Mouse (Mus musculus) ES-Bruce4 (cell line): ENCODE measurements around the gene Spdya.

Source experiments
- CTCF ChIP-seq: IDR thresholded peaks from one replicate; pipeline ENCODE4 v1.8.1; 2011; ENCODE audit warnings: low read depth, low read length
- EP300 ChIP-seq: IDR thresholded peaks from 2 replicates; pipeline ENCODE4 v1.6.1; 2011; ENCODE audit warnings: low read depth, low read length; ENCODE audit not compliant: insufficient read depth
- POLR2A ChIP-seq: IDR thresholded peaks from one replicate; pipeline ENCODE4 v1.8.1; 2011; ENCODE audit warnings: low read length; ENCODE audit not compliant: insufficient read depth

DNA sequence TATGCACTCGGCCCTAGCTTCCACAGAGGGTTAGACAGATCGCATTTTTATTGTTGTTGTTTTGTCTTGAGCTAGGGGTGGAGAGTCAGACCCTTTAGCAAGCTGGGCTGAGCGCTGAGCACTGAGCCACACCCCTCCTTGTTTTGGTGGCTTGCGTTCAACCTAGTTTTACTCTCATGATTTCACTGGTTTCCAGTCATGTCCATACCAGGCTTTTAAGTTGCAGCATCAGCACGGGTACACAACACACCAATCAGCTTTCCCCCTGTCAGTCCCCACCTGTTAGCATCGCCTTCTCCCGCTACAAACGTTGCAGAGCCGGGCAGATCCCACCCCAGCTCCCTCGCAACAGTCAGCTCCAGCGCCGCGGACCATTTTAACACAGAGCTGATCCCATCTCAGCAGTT lies 25.6 kb upstream of the Spdya start:
- TF ChIP-seq CTCF (no peak), EP300 (no peak), POLR2A (no peak)
